Mouse (Mus musculus) cerebellum, adult 9-11 months (tissue): Measurements from ENCODE around the gene Tmf1.

Source experiments
- DNase-seq: peaks from one replicate; pipeline ENCODE4 v3.0.0; 2022

Tmf1 gene

DNA sequence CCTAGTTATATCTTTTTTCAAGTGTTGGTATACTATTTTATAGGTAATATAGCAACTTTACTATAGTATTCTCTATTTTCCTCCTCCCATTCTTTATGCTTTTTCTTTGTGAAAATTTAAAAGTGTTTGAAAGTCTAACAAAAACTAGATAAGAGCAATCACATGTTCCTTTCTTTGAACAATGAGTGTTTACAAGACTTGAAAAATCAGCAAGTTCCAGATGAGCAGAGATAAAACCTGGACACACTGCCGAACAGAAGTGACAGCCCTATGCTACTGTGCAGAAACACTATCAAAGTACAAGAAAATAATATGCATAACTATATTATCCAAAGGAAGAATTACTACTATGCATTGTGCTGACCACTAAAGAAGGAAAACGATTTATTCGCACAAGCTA is 23.6 kb upstream of the Tmf1 start:
- DNase-seq: no peak

DNA sequence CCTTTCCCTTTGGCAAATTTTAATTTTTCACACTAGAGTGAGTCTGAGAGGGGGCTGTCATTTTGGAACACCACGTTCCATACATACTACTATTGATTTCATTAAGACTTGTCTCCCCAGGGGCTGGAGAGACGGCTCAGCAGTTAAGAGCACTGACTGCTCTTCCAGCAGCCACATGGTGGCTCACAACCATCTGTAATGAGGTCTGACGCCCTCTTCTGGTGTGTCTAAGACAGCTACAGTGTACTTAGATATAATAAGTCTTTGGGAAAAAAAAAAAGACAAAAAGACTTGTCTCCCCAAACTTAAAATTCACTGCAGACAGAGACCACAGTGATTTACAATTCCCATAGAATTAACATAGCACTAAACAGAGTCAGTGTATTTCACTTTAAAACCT is 21.5 kb upstream of the Tmf1 start:
- DNase-seq: no peak

DNA sequence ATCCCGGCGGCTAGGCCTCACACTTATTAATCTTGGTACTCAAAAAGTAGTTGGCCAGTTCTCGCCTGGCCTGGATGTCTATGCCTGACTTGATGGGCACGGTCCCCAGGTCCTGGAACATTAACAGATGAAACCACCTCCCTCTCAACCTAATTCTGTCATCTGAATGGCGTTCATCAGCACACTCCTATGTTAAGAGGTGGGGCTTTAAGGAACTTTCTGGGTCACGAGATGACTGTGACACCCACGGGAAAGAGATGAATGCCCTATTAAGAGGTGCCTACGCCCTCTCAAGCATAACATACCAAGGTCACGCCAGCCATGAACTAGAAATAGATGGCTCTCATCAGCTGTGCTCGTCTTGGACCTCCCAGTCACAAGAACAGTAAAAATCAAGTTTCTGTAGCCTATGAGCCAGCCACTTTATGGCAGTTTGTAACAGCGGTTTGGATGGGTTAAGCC is 476 bp upstream of the Tmf1 start:
- no peak for DNase-seq

GRCm38 (mm10) chr6:97175716-97176115 is 3.2 kb downstream of the Tmf1 start:
- no peak for DNase-seq

- DNase-seq: no peak
These were observed 28.8 kb downstream of the Tmf1 start for GRCm38 (mm10) chr6:97150156-97150555.

DNA sequence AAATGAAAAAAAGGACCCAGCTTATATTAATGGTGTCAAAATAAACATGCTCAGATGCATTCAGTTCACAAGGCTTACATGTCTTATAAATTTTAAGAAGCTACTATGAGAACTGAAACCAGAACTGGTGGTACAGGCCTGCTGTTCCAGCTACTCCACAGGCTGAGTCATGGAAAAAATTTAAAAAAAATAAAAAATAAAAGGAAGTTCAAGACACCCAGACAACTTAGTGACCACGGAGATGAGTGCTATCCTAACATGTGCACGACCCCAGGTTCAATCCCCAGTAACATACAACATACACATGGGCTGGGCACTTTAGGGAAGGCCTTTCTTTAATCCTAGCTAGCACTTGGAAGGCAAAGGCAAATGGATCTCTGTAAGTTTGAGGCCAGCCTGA is 29.2 kb downstream of the Tmf1 start:
- no peak for DNase-seq

GRCm38 (mm10) chr6:97148383-97149251 is 30.3 kb downstream of the Tmf1 start, which contains the start of gene Eogt:
TSS of gene Eogt (minus strand) at chr6:97149182.
- DNase-seq: peak; percentile 78

- peak; percentile 50 for DNase-seq
These were observed 31.1 kb downstream of the Tmf1 start for GRCm38 (mm10) chr6:97147755-97148382.

- DNase-seq: no peak
These were observed 33.8 kb downstream of the Tmf1 start for GRCm38 (mm10) chr6:97145156-97145555.

DNA sequence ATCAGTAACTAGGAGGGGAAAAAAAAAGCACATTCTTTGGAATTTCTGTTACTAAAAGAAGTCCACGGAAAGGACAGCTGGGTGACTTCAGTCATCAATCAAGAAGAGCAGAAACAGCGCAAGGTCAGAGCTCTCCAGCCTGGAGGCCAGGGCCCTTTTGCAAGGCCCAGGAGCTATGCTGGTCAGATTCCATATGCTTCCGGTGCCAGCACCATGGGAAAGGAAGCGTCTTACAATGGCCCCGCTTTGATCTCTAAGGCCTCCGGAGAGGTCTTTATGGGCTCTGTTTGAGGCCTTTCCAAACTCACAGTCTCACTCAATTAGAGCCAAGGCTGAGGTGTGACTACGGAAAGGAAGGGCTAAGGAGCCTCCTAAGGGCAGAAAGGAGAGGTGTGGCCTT is 34.6 kb downstream of the Tmf1 start:
- DNase-seq: no peak

DNA sequence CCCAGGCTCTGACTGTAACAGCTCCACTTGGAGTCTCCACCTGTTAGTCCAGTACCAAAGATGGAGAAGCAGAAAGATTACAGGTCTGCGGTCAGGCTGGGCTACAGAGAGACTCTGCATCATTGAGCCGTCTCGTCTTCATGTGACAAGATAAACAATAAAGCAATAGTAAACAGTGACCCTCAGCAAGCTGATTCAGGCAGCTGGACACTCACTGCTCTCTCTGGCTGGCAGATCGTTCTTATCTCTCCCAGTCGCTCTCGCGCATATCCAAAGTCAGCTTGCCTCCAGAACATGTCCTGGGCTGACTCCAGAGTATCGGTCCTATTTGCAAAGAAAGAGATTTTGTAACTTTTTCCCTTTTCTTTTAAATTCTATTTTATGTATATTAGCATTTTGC is 36.3 kb downstream of the Tmf1 start:
- DNase-seq: no peak

- DNase-seq: no peak
These were observed 37.1 kb downstream of the Tmf1 start for GRCm38 (mm10) chr6:97141811-97142210.

DNA sequence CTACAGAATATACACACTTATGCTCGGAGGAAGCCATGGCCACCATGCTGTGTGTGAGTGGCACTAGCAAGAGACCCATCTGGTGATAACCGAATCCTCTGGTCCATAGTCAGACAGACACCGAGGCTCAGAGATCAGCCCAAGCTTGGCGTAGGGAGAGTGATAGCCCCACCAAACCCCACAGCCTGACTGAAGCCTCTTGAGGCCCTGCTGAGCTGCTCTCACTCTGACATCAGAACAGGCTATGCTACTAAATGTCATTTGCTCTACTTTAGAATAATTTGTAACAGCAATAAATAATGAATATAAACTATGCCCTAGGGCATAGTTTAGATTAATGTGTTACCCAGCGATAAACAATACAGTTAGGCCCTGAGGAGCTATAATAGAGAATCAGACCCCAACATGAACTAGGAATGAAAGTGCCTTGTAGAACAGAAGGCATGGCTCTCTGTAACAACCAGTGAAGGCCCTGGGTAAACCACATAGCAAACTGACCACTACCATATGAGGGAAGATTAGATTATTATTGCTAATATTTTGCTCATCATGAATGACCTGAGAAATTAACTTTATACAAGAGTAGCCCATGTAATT is 46.1 kb downstream of the Tmf1 start:
- DNase-seq: no peak

- DNase-seq: no peak
These were observed 47.1 kb downstream of the Tmf1 start for GRCm38 (mm10) chr6:97131808-97132207.

DNA sequence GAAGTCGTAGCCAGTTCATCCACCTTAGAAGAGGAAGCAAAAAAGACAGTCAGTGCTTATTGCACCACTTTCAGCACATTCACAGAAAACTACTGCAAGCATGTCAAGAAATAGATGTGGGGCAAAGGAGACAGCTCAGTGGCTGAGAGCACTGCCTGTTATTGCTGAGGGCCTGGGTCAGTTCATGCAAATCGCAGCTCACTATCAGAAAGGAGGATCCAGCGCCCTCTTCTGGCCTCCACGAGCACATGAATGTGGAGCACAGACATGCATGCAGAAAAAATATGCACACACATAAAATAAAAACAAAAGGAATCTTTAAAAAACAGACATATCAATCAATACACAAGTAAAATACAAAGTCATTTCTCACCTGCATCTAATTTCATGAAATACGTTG is 47.9 kb downstream of the Tmf1 start:
- DNase-seq: no peak

DNA sequence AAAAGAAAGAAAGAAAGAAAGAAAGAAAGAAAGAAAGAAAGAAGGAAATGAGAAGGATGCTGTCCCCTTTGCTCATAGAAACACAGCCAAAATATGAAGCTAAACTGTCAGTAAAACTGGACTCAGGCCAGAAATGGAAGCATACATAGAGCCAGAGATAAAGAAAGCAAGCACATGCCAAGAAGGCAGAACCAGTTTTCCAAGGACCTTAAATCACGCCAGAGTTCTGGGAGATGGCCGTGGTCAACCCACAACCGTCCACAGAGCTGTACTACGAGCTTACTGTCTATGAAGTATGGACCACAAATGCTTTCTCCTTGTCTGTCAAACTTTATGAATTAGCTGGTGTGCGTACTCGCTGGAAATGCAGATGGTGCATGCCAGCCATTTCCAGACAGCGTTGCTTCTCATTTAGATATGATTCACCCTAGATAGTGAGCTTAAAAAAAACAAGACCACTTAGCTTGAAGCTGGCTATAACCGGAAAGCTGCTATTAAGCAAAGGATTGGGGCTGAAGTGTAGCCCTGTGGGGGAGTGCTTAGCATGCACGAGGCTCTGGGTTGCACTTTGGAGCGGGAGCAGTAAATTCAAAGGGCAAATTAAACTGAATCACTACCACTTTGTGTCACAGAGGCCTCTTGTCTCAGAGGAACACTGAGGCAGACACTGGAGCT is 54.4 kb downstream of the Tmf1 start:
- DNase-seq: no peak

- DNase-seq: no peak
These were observed 58.0 kb downstream of the Tmf1 start for GRCm38 (mm10) chr6:97120922-97121321.

- DNase-seq: no peak
These were observed 60.6 kb downstream of the Tmf1 start for GRCm38 (mm10) chr6:97118327-97118726.

DNA sequence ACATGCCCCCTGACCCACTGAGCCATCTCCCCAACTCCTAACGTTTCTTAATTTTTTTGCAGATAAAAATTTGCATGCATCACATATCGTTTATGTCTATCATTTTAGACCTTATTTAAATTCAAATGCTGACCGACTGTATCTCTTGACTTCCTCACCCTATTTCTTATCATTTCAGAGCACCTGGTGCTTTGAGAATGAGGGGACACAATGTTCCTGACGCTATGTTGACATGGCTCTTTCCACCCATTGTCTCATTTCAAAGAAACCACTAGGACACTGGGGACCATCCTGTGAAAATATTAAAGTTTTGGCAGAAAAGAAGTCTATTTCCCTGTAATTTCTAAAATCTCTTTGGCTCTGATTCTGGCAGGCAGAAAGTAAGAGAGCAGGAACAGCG is 62.0 kb downstream of the Tmf1 start:
- DNase-seq: no peak

GRCm38 (mm10) chr6:97114821-97115220 is 64.1 kb downstream of the Tmf1 start:
- no peak for DNase-seq

DNA sequence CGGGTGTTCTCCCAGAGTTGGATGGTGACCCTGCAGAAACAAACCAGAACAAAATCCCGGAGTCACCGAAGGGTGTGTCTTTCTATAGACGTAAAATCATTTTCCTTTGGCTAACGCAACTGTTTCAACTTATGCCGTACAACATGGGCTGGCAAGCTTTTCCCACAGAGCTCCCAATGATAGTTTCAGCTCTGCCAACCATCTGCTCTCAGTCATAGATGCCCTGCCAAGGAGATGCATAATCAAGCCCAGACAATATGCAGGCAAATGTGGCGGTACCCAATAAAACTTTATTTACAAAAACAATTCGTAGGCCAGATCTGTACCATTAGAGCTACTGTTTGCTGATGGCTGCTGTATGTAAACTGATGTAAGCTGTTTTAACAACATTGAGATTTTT is 66.7 kb downstream of the Tmf1 start:
- DNase-seq: no peak

DNA sequence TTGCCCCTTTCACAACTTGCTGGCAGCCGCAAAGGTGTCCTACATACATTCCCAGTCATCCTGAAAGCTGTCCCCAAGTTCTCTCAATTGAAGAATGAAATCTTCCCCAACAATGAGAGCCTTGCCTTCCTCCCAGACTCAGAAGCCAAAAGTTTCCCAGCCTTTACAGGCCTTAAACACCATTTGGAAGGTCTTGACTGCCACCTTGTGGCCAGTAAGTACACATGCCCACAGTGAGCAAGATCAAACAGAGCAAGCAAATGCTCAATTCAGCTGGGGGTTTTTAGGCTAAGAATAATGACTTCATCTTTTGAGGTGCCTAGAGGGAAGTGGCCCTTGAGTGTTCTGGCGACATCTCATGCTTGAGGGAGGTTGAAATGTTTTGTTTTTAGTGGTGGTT is 72.1 kb downstream of the Tmf1 start:
- DNase-seq: peak; percentile 5

GRCm38 (mm10) chr6:97106106-97106505 is 72.8 kb downstream of the Tmf1 start:
- no peak for DNase-seq
